In genomic region chr9:37489446-37490120, GRCm38 (mm10) we compare ENCODE assay signal across 8 mouse cellular contexts. TPM values are rescaled to one million over a fixed set of nuclear protein-coding genes. Genes with fewer than 3 reads are reported as not detected.
DNase-seq lines count a peak whose midpoint lies in the region; ATAC-seq and TF ChIP-seq lines count a peak whose summit lies in the region.

No protein-coding gene starts in this region.

- under 1% methylated on average over 49 of the region's 75 CpGs for WGBS in intestine, postnatal 0 days
- whole genome bisulfite sequencing in liver, adult 2 months = 2% methylated on average over 72 of the region's 75 CpGs
- 2% methylated on average over 62 of the region's 75 CpGs for WGBS in midbrain, postnatal 0 days

- peak; percentile 66 for ATAC-seq in intestine, postnatal 0 days
- ATAC-seq in midbrain, postnatal 0 days (ENCODE audit: low FRiP score) = peak; percentile 72

- no peak for TF ChIP-seq CTCF in intestine, postnatal 0 days (IDR thresholded peaks at IDR 0.05; ENCODE audit: low read depth)
- no peak for TF ChIP-seq CTCF in liver, adult 2 months (IDR thresholded peaks at IDR 0.05; ENCODE audit: low read depth, low read length)
- no peak for TF ChIP-seq CTCF in midbrain, postnatal 0 days (IDR thresholded peaks at IDR 0.05)

- peak overlapping the region; percentile 100 for H3K4me3 ChIP-seq in intestine, postnatal 0 days (ENCODE audit: low read depth, low read length)
- H3K4me3 ChIP-seq in liver, adult 2 months (ENCODE audit: insufficient read depth, low read depth, low read length) = peak overlapping the region; percentile 93
- peak overlapping the region; percentile 98 for H3K4me3 ChIP-seq in midbrain, postnatal 0 days (ENCODE audit: low read depth, low read length)

- H3K9me3 ChIP-seq in intestine, postnatal 0 days (ENCODE audit: control insufficient read depth) = no peaks in the 10 kb centered on the region
- H3K9me3 ChIP-seq in midbrain, postnatal 0 days (ENCODE audit: low read length) = no peaks in the 10 kb centered on the region

- H3K4me2 ChIP-seq in intestine, postnatal 0 days (replicated peaks; ENCODE audit: low read depth) = peak overlapping the region; percentile 95
- peak overlapping the region; percentile 90 for H3K4me2 ChIP-seq in midbrain, postnatal 0 days (ENCODE audit: low read depth, low read length, poor library complexity, severe bottlenecking)

- peak overlapping the region; percentile 91 for H3K9ac ChIP-seq in intestine, postnatal 0 days (ENCODE audit: low read depth, low read length)
- peak overlapping the region; percentile 83 for H3K9ac ChIP-seq in liver, adult 2 months (ENCODE audit: low read depth, low read length)
- peak overlapping the region; percentile 94 for H3K9ac ChIP-seq in midbrain, postnatal 0 days (replicated peaks; ENCODE audit: low read length, poor library complexity, severe bottlenecking)

- no peaks in the 10 kb centered on the region for H3K36me3 ChIP-seq in intestine, postnatal 0 days (ENCODE audit: control insufficient read depth, insufficient read depth)
- no peaks in the 10 kb centered on the region for H3K36me3 ChIP-seq in liver, adult 2 months (ENCODE audit: control insufficient read depth, insufficient read depth, low read length)
- no peaks in the 10 kb centered on the region for H3K36me3 ChIP-seq in midbrain, postnatal 0 days (ENCODE audit: insufficient read depth, low read length)

- H3K4me1 ChIP-seq in intestine, postnatal 0 days (replicated peaks; ENCODE audit: control insufficient read depth, insufficient read depth, low read length) = no peaks in the 10 kb centered on the region; the same call in 1 of the 2 replicates
- H3K4me1 ChIP-seq in liver, adult 2 months (ENCODE audit: control insufficient read depth, insufficient read depth, low read length) = peaks cover 9% of the 10 kb centered on the region
- peaks cover 7% of the 10 kb centered on the region; the same call in 1 of the 2 replicates for H3K4me1 ChIP-seq in midbrain, postnatal 0 days (ENCODE audit: insufficient read depth, low read length)

- DNase-seq in 3T3-L1 (ENCODE audit: low read depth, low spot score) = peak; percentile 56
- DNase-seq in adrenal gland, adult 8-10 months = peak; percentile 19
- DNase-seq in embryo, embryonic 9.5 days (ENCODE audit: extremely low spot score) = peak; percentile 78
- peak; percentile 95 for DNase-seq in heart, adult 11 months
- DNase-seq in liver, adult 2 months (ENCODE audit: extremely low read depth, low read depth, low spot score) = no peak
- DNase-seq in midbrain, postnatal 0 days (ENCODE audit: low spot score) = peak; percentile 48
- peak; percentile 30 to 76 for DNase-seq in spleen, postnatal 4 days (ENCODE audit: low spot score in 2 of 2)

- peak overlapping the region; percentile 99 for H3K27ac ChIP-seq in intestine, postnatal 0 days (ENCODE audit: low read depth, low read length)
- no peak overlapping the region for H3K27ac ChIP-seq in liver, adult 2 months (replicated peaks; ENCODE audit: insufficient read depth, low read depth, low read length)
- peak overlapping the region; percentile 99 for H3K27ac ChIP-seq in midbrain, postnatal 0 days (ENCODE audit: low read depth, low read length)

- no peaks in the 10 kb centered on the region for H3K27me3 ChIP-seq in intestine, postnatal 0 days (replicated peaks; ENCODE audit: control insufficient read depth, insufficient read depth, low read length)
- no peaks in the 10 kb centered on the region for H3K27me3 ChIP-seq in liver, adult 2 months (ENCODE audit: control insufficient read depth, insufficient read depth, low read length)
- no peaks in the 10 kb centered on the region for H3K27me3 ChIP-seq in midbrain, postnatal 0 days (ENCODE audit: insufficient read depth, low read length)

- TF ChIP-seq POLR2A in liver, adult 2 months (IDR thresholded peaks at IDR 0.05; ENCODE audit: extremely low read depth, insufficient read depth, low read length) = no peak

- H3K79me2 ChIP-seq in liver, adult 2 months (ENCODE audit: control insufficient read depth, insufficient read depth, low read length) = peaks cover 16% of the 10 kb centered on the region

RNA-seq across cellular contexts. Expression of gene Msantd2, which starts 0.5 kb away (rescaled TPM):
- 10 to 100 TPM; 17.2 to 33.2 (median 22.6) TPM for total RNA-seq in adrenal gland, adult 8-10 months (2022)
- 7.4 and 8.8 TPM in 2 replicates for polyA plus RNA-seq in intestine, postnatal 0 days (2015; fragmentation: Nextera tagmentation; extraction: Ambion mirVana)
- total RNA-seq in liver, adult 2 months (2014; rRNA removed) = 10.3 and 11.7 TPM in 2 replicates
- 8.3 and 16.2 TPM in 2 replicates for polyA plus RNA-seq in liver, adult 2 months (2012; rRNA removed)
- total RNA-seq in midbrain, postnatal 0 days (2014; rRNA removed) = 37.0 and 55.1 TPM in 2 replicates
- 20.5 and 21.1 TPM in 2 replicates for polyA plus RNA-seq in midbrain, postnatal 0 days (2015; fragmentation: Nextera tagmentation; extraction: Ambion mirVana)

RNA-seq across cellular contexts. Expression of gene Esam, which starts 38.3 kb away (rescaled TPM):
- total RNA-seq in adrenal gland, adult 8-10 months (2022) = 10 to 100 TPM; 32.9 to 60.4 (median 46.6) TPM
- 27.5 and 28.6 TPM in 2 replicates for polyA plus RNA-seq in intestine, postnatal 0 days (2015; fragmentation: Nextera tagmentation; extraction: Ambion mirVana)
- 7.7 and 13.5 TPM in 2 replicates for total RNA-seq in liver, adult 2 months (2014; rRNA removed)
- polyA plus RNA-seq in liver, adult 2 months (2012; rRNA removed) = 6.3 and 8.8 TPM in 2 replicates
- total RNA-seq in midbrain, postnatal 0 days (2014; rRNA removed) = 29.1 and 39.3 TPM in 2 replicates
- polyA plus RNA-seq in midbrain, postnatal 0 days (2015; fragmentation: Nextera tagmentation; extraction: Ambion mirVana) = 35.1 and 38.6 TPM in 2 replicates

RNA-seq across cellular contexts. Expression of gene Vsig2, which starts 49.5 kb away (rescaled TPM):
- 1 to 10 TPM; 3.1 to 7.6 (median 5.4) TPM for total RNA-seq in adrenal gland, adult 8-10 months (2022)
- polyA plus RNA-seq in intestine, postnatal 0 days (2015; fragmentation: Nextera tagmentation; extraction: Ambion mirVana) = 6.1 and 10.3 TPM in 2 replicates
- 1.5 and 1.6 TPM in 2 replicates for total RNA-seq in liver, adult 2 months (2014; rRNA removed)
- polyA plus RNA-seq in liver, adult 2 months (2012; rRNA removed) = 0.78 and 1.5 TPM in 2 replicates
- 0.90 and 6.1 TPM in 2 replicates for total RNA-seq in midbrain, postnatal 0 days (2014; rRNA removed)
- polyA plus RNA-seq in midbrain, postnatal 0 days (2015; fragmentation: Nextera tagmentation; extraction: Ambion mirVana) = 1.6 and 1.7 TPM in 2 replicates

RNA-seq across cellular contexts. Expression of gene Robo3, which starts 56.5 kb away (rescaled TPM):
- 1 to 10 TPM; 1.3 to 2.1 (median 1.7) TPM for total RNA-seq in adrenal gland, adult 8-10 months (2022)
- 0.07 TPM in 1 of 2 replicates, not detected in the other for polyA plus RNA-seq in intestine, postnatal 0 days (2015; fragmentation: Nextera tagmentation; extraction: Ambion mirVana)
- 0.07 TPM in 1 of 2 replicates, not detected in the other for total RNA-seq in liver, adult 2 months (2014; rRNA removed)
- polyA plus RNA-seq in liver, adult 2 months (2012; rRNA removed) = 0.41 and 0.67 TPM in 2 replicates
- total RNA-seq in midbrain, postnatal 0 days (2014; rRNA removed) = 2.8 and 2.9 TPM in 2 replicates
- polyA plus RNA-seq in midbrain, postnatal 0 days (2015; fragmentation: Nextera tagmentation; extraction: Ambion mirVana) = 0.88 and 1.0 TPM in 2 replicates
